Mouse (Mus musculus) ES-Bruce4 (cell line): Measurements from ENCODE around the gene Rprd1b. TPM values are rescaled to one million over a fixed set of nuclear protein-coding genes. Genes with fewer than 3 reads are reported as not detected.

Experiments
- H3K27ac ChIP-seq: 2 replicates; pipeline ENCODE4 v1.5.1; 2012; ENCODE audit warnings: low read length, inconsistent platforms; ENCODE audit not compliant: insufficient read depth
- H3K27me3 ChIP-seq: 2 replicates; pipeline ENCODE4 v1.6.1; 2012; ENCODE audit warnings: mild to moderate bottlenecking, low read length, inconsistent platforms; ENCODE audit not compliant: control insufficient read depth, poor library complexity, insufficient read depth, severe bottlenecking
- H3K36me3 ChIP-seq: 2 replicates; pipeline ENCODE4 v1.6.1; 2012; ENCODE audit warnings: inconsistent platforms, mild to moderate bottlenecking, low read length, moderate library complexity; ENCODE audit not compliant: control insufficient read depth, poor library complexity, insufficient read depth, severe bottlenecking
- H3K4me1 ChIP-seq: one replicate; pipeline ENCODE4 v1.8.1; 2011; ENCODE audit warnings: low read length; ENCODE audit not compliant: control insufficient read depth, insufficient read depth
- H3K4me3 ChIP-seq: 2 replicates; pipeline ENCODE4 v1.5.1; 2011; ENCODE audit warnings: low read depth, mild to moderate bottlenecking, low read length
- H3K9ac ChIP-seq: 2 replicates; pipeline ENCODE4 v1.6.1; 2012; ENCODE audit warnings: low read depth, mild to moderate bottlenecking, inconsistent platforms; ENCODE audit not compliant: poor library complexity, severe bottlenecking
- H3K9me3 ChIP-seq: replicated peaks from 2 replicates; pipeline ENCODE4 v1.6.1; 2012; ENCODE audit warnings: mild to moderate bottlenecking, low read length, inconsistent platforms; ENCODE audit not compliant: control insufficient read depth, poor library complexity, insufficient read depth, severe bottlenecking
- CTCF ChIP-seq: IDR thresholded peaks from one replicate; pipeline ENCODE4 v1.8.1; 2011; ENCODE audit warnings: low read depth, low read length
- EP300 ChIP-seq: IDR thresholded peaks from 2 replicates; pipeline ENCODE4 v1.6.1; 2011; ENCODE audit warnings: low read depth, low read length; ENCODE audit not compliant: insufficient read depth
- POLR2A ChIP-seq: IDR thresholded peaks from one replicate; pipeline ENCODE4 v1.8.1; 2011; ENCODE audit warnings: low read length; ENCODE audit not compliant: insufficient read depth
- polyA plus RNA-seq: library from polyadenylated mRNA; stranded (reverse); fragments of >200 nt; gene quantifications from 2 replicates; pipeline ENCODE4 v1.2.4, GENCODE M21; 2011; ENCODE audit warnings: low read depth; ENCODE audit not compliant: missing spikeins, insufficient read depth, insufficient read length

Gene Rprd1b
- polyA plus RNA-seq, 1 experiment: 18.6 TPM

GRCm38 (mm10) chr2:158156487-158156886 is 128.2 kb downstream of the Rprd1b start:
- Histone ChIP-seq H3K4me3 (no peak overlapping the region), H3K9me3 (no peaks in the 10 kb centered on the region), H3K4me1 (peaks cover 4% of the 10 kb centered on the region), H3K9ac (no peak overlapping the region), H3K36me3 (no peaks in the 10 kb centered on the region), H3K27me3 (no peaks in the 10 kb centered on the region), H3K27ac (no peak overlapping the region)
- no peak for TF ChIP-seq POLR2A
- TF ChIP-seq EP300: no peak
- TF ChIP-seq CTCF: no peak

GRCm38 (mm10) chr2:158157654-158158053 is 129.4 kb downstream of the Rprd1b start:
- Histone ChIP-seq H3K27me3 (no peaks in the 10 kb centered on the region), H3K9me3 (no peaks in the 10 kb centered on the region), H3K4me3 (no peak overlapping the region), H3K36me3 (no peaks in the 10 kb centered on the region), H3K9ac (no peak overlapping the region), H3K27ac (no peak overlapping the region), H3K4me1 (no peaks in the 10 kb centered on the region)
- TF ChIP-seq CTCF (no peak), EP300 (no peak), POLR2A (no peak)

- H3K36me3 ChIP-seq: no peaks in the 10 kb centered on the region
- no peak overlapping the region for H3K4me3 ChIP-seq
- no peak overlapping the region for H3K27ac ChIP-seq
- H3K27me3 ChIP-seq: no peaks in the 10 kb centered on the region
- H3K9ac ChIP-seq: no peak overlapping the region
- no peak for TF ChIP-seq CTCF
- TF ChIP-seq EP300: no peak
- H3K4me1 ChIP-seq: no peaks in the 10 kb centered on the region
- H3K9me3 ChIP-seq: no peaks in the 10 kb centered on the region
Measured at GRCm38 (mm10) chr2:158159376-158160235, 131.3 kb downstream of the Rprd1b start.

GRCm38 (mm10) chr2:158161761-158162160 is 133.5 kb downstream of the Rprd1b start:
- TF ChIP-seq CTCF (no peak), POLR2A (no peak), EP300 (no peak)
- Histone ChIP-seq H3K9ac (no peak overlapping the region), H3K4me3 (no peak overlapping the region), H3K27me3 (no peaks in the 10 kb centered on the region), H3K4me1 (no peaks in the 10 kb centered on the region), H3K27ac (no peak overlapping the region), H3K36me3 (no peaks in the 10 kb centered on the region), H3K9me3 (no peaks in the 10 kb centered on the region)

GRCm38 (mm10) chr2:158163034-158163433 is 134.7 kb downstream of the Rprd1b start:
- Histone ChIP-seq H3K9me3 (no peaks in the 10 kb centered on the region), H3K4me1 (no peaks in the 10 kb centered on the region), H3K36me3 (no peaks in the 10 kb centered on the region), H3K4me3 (no peak overlapping the region), H3K9ac (no peak overlapping the region), H3K27ac (no peak overlapping the region), H3K27me3 (no peaks in the 10 kb centered on the region)
- TF ChIP-seq POLR2A (no peak), CTCF (no peak), EP300 (no peak)

GRCm38 (mm10) chr2:158165776-158166175 is 137.5 kb downstream of the Rprd1b start:
- Histone ChIP-seq H3K36me3 (no peaks in the 10 kb centered on the region), H3K4me1 (peaks cover 2% of the 10 kb centered on the region), H3K9me3 (no peaks in the 10 kb centered on the region), H3K4me3 (no peak overlapping the region), H3K9ac (no peak overlapping the region), H3K27me3 (no peaks in the 10 kb centered on the region), H3K27ac (no peak overlapping the region)
- no peak for TF ChIP-seq POLR2A
- no peak for TF ChIP-seq CTCF
- no peak for TF ChIP-seq EP300
